Mouse (Mus musculus) MEL (cell line): ENCODE results near the gene Gcm1. TPM values are rescaled to one million over a fixed set of nuclear protein-coding genes. Genes with fewer than 3 reads are reported as not detected.

ENCODE experiments used
- DNase-seq: peaks from one replicate; pipeline ENCODE4 v3.0.0; 2011; ENCODE audit warnings: low read depth, low spot score
- H3K27ac ChIP-seq: 2 replicates; pipeline ENCODE4 v1.5.1; 2012; ENCODE audit warnings: low read depth, mild to moderate bottlenecking, control low read depth, low read length, moderate library complexity; ENCODE audit not compliant: control insufficient read depth
- H3K27me3 ChIP-seq, 2 experiments: fragments of 150-350 bp in 1 of 2; sonication (generic) in 1 of 2; 2 replicates each; pipeline ENCODE4 v1.6.1; 2012; ENCODE audit warnings: low read length in 2 of 2, mild to moderate bottlenecking in 2 of 2, improper control_type of control experiment in 1 of 2, moderate library complexity in 1 of 2; ENCODE audit not compliant: insufficient read depth in 2 of 2, control insufficient read depth in 1 of 2
- H3K36me3 ChIP-seq, 2 experiments: 2 replicates each; pipeline ENCODE4 v1.6.1; 2012 to 2014; ENCODE audit warnings: low read length in 2 of 2, improper control_type of control experiment in 1 of 2, inconsistent platforms in 1 of 2, mild to moderate bottlenecking in 1 of 2; ENCODE audit not compliant: insufficient read depth in 2 of 2, control insufficient read depth in 1 of 2
- H3K4me1 ChIP-seq, 2 experiments: fragments of 150-350 bp in 1 of 2; sonication (generic) in 1 of 2; 2 replicates each; pipeline ENCODE4 v1.6.1; 2012; ENCODE audit warnings: low read length in 2 of 2, improper control_type of control experiment in 1 of 2, mild to moderate bottlenecking in 1 of 2; ENCODE audit not compliant: insufficient read depth in 2 of 2, control insufficient read depth in 1 of 2
- H3K4me3 ChIP-seq, 2 experiments: fragments of 150-350 bp in 1 of 2; sonication (generic) in 1 of 2; 2 replicates each; pipeline ENCODE4 v1.5.1; 2012; ENCODE audit warnings: low read depth in 2 of 2, low read length in 2 of 2, mild to moderate bottlenecking in 2 of 2, moderate library complexity in 2 of 2, control low read depth in 1 of 2, improper control_type of control experiment in 1 of 2; ENCODE audit not compliant: control insufficient read depth in 1 of 2, insufficient read depth in 1 of 2
- H3K79me2 ChIP-seq: 2 replicates; pipeline ENCODE4 v1.6.1; 2012; ENCODE audit warnings: mild to moderate bottlenecking, low read length, moderate library complexity; ENCODE audit not compliant: control insufficient read depth, poor library complexity, insufficient read depth
- H3K9ac ChIP-seq: 2 replicates; pipeline ENCODE4 v1.6.1; 2012; ENCODE audit warnings: low read depth, mild to moderate bottlenecking, control low read depth, low read length, moderate library complexity; ENCODE audit not compliant: control insufficient read depth, poor library complexity, severe bottlenecking
- H3K9me3 ChIP-seq: fragments of 150-350 bp; sonication (generic); replicated peaks from 2 replicates; pipeline ENCODE4 v1.6.1; 2012; ENCODE audit warnings: mild to moderate bottlenecking, low read length, improper control_type of control experiment, moderate library complexity; ENCODE audit not compliant: insufficient read depth
- BHLHE40 ChIP-seq: IDR thresholded peaks from 2 replicates; pipeline ENCODE4 v1.6.1; 2012; ENCODE audit warnings: low read depth, mild to moderate bottlenecking, inconsistent platforms, low read length, improper control_type of control experiment, borderline replicate concordance
- CHD2 ChIP-seq: IDR thresholded peaks from 2 replicates; pipeline ENCODE4 v1.6.1; 2011; ENCODE audit warnings: low read length, improper control_type of control experiment
- CTCF ChIP-seq, 3 experiments: IDR thresholded peaks in 2 of 3; conservative IDR thresholded peaks in 1 of 3; 2 replicates each; pipeline ENCODE4 v1.5.1; 2011 to 2012; ENCODE audit warnings: low read length in 3 of 3, low read depth in 2 of 3, mild to moderate bottlenecking in 2 of 3, improper control_type of control experiment in 1 of 3, inconsistent platforms in 1 of 3, mixed read lengths in 1 of 3, moderate library complexity in 1 of 3; ENCODE audit not compliant: control insufficient read depth in 1 of 3, insufficient read depth in 1 of 3, poor library complexity in 1 of 3, severe bottlenecking in 1 of 3
- ELF1 ChIP-seq: IDR thresholded peaks from 2 replicates; pipeline ENCODE4 v1.6.1; 2014; ENCODE audit warnings: low read depth, mild to moderate bottlenecking, inconsistent platforms, low read length, improper control_type of control experiment, moderate library complexity
- GABPA ChIP-seq: IDR thresholded peaks from 2 replicates; pipeline ENCODE4 v1.6.1; 2012; ENCODE audit warnings: low read depth, mild to moderate bottlenecking, inconsistent platforms, low read length, improper control_type of control experiment, moderate library complexity
- HCFC1 ChIP-seq: IDR thresholded peaks from 2 replicates; pipeline ENCODE4 v1.6.1; 2012; ENCODE audit warnings: low read depth, mild to moderate bottlenecking, inconsistent platforms, low read length, improper control_type of control experiment, moderate library complexity
- MAX ChIP-seq: IDR thresholded peaks from 2 replicates; pipeline ENCODE4 v1.6.1; 2011; ENCODE audit warnings: low read length, improper control_type of control experiment
- MAZ ChIP-seq: IDR thresholded peaks from 2 replicates; pipeline ENCODE4 v1.6.1; 2012; ENCODE audit warnings: low read depth, mild to moderate bottlenecking, inconsistent platforms, low read length, improper control_type of control experiment
- MEF2A ChIP-seq: IDR thresholded peaks from 2 replicates; pipeline ENCODE4 v1.6.1; 2014; ENCODE audit warnings: low read depth, mild to moderate bottlenecking, inconsistent platforms, low read length, improper control_type of control experiment; ENCODE audit not compliant: poor library complexity, insufficient replicate concordance, severe bottlenecking; ENCODE audit errors: extremely low read depth
- MYC ChIP-seq: IDR thresholded peaks from 2 replicates; pipeline ENCODE4 v1.6.1; 2011; ENCODE audit warnings: low read depth, mild to moderate bottlenecking, low read length, improper control_type of control experiment, moderate library complexity
- NRF1 ChIP-seq: IDR thresholded peaks from 2 replicates; pipeline ENCODE4 v1.6.1; 2014; ENCODE audit warnings: low read depth, mild to moderate bottlenecking, inconsistent platforms, low read length, improper control_type of control experiment, moderate library complexity; ENCODE audit not compliant: poor library complexity, insufficient read depth, severe bottlenecking
- POLR2A ChIP-seq, 2 experiments: IDR thresholded peaks; 2 replicates each; pipeline ENCODE4 v1.6.1; 2011 to 2012; ENCODE audit warnings: low read length in 2 of 2, mild to moderate bottlenecking in 2 of 2, control low read depth in 1 of 2, improper control_type of control experiment in 1 of 2, low read depth in 1 of 2, moderate library complexity in 1 of 2; ENCODE audit not compliant: control insufficient read depth in 1 of 2, insufficient read depth in 1 of 2, poor library complexity in 1 of 2
- POLR2AphosphoS2 ChIP-seq: IDR thresholded peaks from 2 replicates; pipeline ENCODE4 v1.6.1; 2011; ENCODE audit warnings: low read length, improper control_type of control experiment
- POLR2AphosphoS5 ChIP-seq: IDR thresholded peaks from 2 replicates; pipeline ENCODE4 v1.6.1; 2012; ENCODE audit warnings: low read depth, borderline replicate concordance, mild to moderate bottlenecking, inconsistent platforms, low read length, moderate library complexity, mixed read lengths
- SIN3A ChIP-seq: IDR thresholded peaks from 2 replicates; pipeline ENCODE4 v1.6.1; 2012; ENCODE audit warnings: low read length, improper control_type of control experiment, inconsistent platforms
- SMC3 ChIP-seq: IDR thresholded peaks from 2 replicates; pipeline ENCODE4 v1.6.1; 2011; ENCODE audit warnings: low read depth, low read length, improper control_type of control experiment
- TAL1 ChIP-seq: IDR thresholded peaks from 2 replicates; pipeline ENCODE4 v1.6.1; 2012; ENCODE audit warnings: mild to moderate bottlenecking, inconsistent platforms, low read length, moderate library complexity, mixed read lengths
- TBP ChIP-seq: IDR thresholded peaks from 2 replicates; pipeline ENCODE4 v1.8.0; 2011; ENCODE audit warnings: low read depth, low read length, improper control_type of control experiment
- TCF12 ChIP-seq: IDR thresholded peaks from 2 replicates; pipeline ENCODE4 v1.6.1; 2014; ENCODE audit warnings: low read depth, mild to moderate bottlenecking, inconsistent platforms, low read length, improper control_type of control experiment, moderate library complexity
- UBTF ChIP-seq: IDR thresholded peaks from 2 replicates; pipeline ENCODE4 v1.6.1; 2012; ENCODE audit warnings: low read depth, mild to moderate bottlenecking, inconsistent platforms, low read length, improper control_type of control experiment, moderate library complexity, borderline replicate concordance; ENCODE audit not compliant: insufficient read depth
- USF1 ChIP-seq: IDR thresholded peaks from 2 replicates; pipeline ENCODE4 v1.6.1; 2014; ENCODE audit warnings: low read depth, mild to moderate bottlenecking, inconsistent platforms, low read length, improper control_type of control experiment, moderate library complexity
- ZNF384 ChIP-seq: IDR thresholded peaks from 2 replicates; pipeline ENCODE4 v1.6.1; 2012; ENCODE audit warnings: low read depth, mild to moderate bottlenecking, inconsistent platforms, low read length, improper control_type of control experiment
- polyA plus RNA-seq, 2 experiments: library from polyadenylated mRNA; stranded (reverse) in 1 of 2; unstranded in 1 of 2; fragments of >175 nt in 1 of 2; fragments of >200 nt in 1 of 2; gene quantifications; 2 replicates each; pipeline versions ENCODE4 v1.2.1 to v1.2.4; 2012; ENCODE audit warnings: low replicate concordance in 2 of 2, low read depth in 1 of 2; ENCODE audit not compliant: insufficient read length in 2 of 2, insufficient read depth in 1 of 2, missing spikeins in 1 of 2
- total RNA-seq: library from RNA; depleted of rRNA; stranded (reverse); fragments of 300-350 nt; gene quantifications from 2 replicates; pipeline ENCODE4 v1.2.3, GENCODE M21; 2012

Gcm1 gene
- total and polyA plus RNA-seq, 3 experiments, result not detected

DNA sequence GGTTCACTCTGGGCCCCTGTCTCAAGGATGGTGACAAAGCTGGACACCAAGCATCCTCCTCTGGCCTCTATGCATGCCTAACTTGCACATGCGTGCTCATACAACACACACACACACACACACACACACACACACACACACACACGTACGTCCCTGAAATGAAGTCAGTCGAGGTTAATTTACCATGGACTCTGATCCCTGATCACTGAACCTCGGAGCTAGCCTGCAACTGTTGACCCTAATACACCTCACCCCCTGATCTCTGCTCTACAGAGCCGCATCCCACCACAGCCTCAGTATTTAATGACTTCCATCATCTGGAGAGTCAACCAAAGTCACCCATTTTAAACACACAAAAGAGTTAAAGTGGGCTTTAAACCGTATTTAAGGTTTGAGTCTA, 35.9 kb upstream of the Gcm1 start:
- no peak overlapping the region for H3K4me3 ChIP-seq
- no peak for DNase-seq
- H3K36me3 ChIP-seq, result no peaks in the 10 kb centered on the region
- H3K27ac ChIP-seq, result no peak overlapping the region
- peaks cover 7 to 11% of the 10 kb centered on the region in 2 experiments for H3K27me3 ChIP-seq
- H3K9me3 ChIP-seq, result no peaks in the 10 kb centered on the region
- no peaks in the 10 kb centered on the region for H3K79me2 ChIP-seq
- TF ChIP-seq POLR2AphosphoS5 (no peak), CHD2 (no peak), MEF2A (no peak), BHLHE40 (no peak), TAL1 (no peak)
- H3K9ac ChIP-seq, result no peak overlapping the region
- H3K4me1 ChIP-seq, result no peaks in the 10 kb centered on the region

DNA sequence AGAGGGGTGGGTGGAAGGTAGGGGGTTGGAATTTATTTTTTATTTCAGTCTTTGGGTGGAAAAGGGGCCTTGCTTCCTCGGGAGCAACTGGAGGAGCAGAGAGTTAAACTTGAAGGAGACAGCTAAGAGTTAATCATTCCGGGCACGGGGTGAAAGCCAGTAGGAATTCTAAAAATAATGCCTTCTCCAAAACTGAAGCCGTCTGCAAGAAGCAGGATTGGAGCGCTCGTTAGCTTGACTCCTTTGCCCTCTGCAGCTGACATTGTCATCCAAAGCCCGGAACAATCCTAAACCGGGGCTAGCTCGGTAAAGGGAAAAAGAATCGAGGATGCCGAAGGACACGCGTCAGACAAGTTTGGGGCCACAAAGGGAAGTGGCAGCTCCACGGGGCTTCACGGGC, 35.4 kb upstream of the Gcm1 start:
- H3K9me3 ChIP-seq, result no peaks in the 10 kb centered on the region
- DNase-seq, result no peak
- H3K27ac ChIP-seq, result no peak overlapping the region
- H3K4me1 ChIP-seq, result no peaks in the 10 kb centered on the region
- no peak overlapping the region for H3K4me3 ChIP-seq
- peaks cover 7 to 13% of the 10 kb centered on the region in 2 experiments for H3K27me3 ChIP-seq
- H3K36me3 ChIP-seq, result no peaks in the 10 kb centered on the region
- H3K79me2 ChIP-seq, result no peaks in the 10 kb centered on the region
- H3K9ac ChIP-seq, result no peak overlapping the region
- no peak for TF ChIP-seq BHLHE40
- TF ChIP-seq MYC, result no peak
- no peak for TF ChIP-seq TAL1
- TF ChIP-seq MEF2A, result no peak
- no peak for TF ChIP-seq SIN3A
- TF ChIP-seq SMC3, result no peak
- TF ChIP-seq ELF1, result no peak
- TF ChIP-seq POLR2A (IDR thresholded peaks at IDR 0.05; ENCODE audit: control insufficient read depth in 1 of 2, insufficient read depth in 1 of 2, low read depth in 1 of 2, low read length in 2 of 2, poor library complexity in 1 of 2), result no peak
- TF ChIP-seq NRF1, result no peak
- TF ChIP-seq USF1, result no peak
- TF ChIP-seq CTCF (IDR thresholded peaks at IDR 0.05 in 2 of 3, conservative IDR thresholded peaks at IDR 0.05 in 1 of 3; ENCODE audit: control insufficient read depth in 1 of 3, insufficient read depth in 1 of 3, low read depth in 2 of 3, low read length in 3 of 3, poor library complexity in 1 of 3, severe bottlenecking in 1 of 3), result no peak
- TF ChIP-seq MAX, result no peak
- no peak for TF ChIP-seq GABPA
- no peak for TF ChIP-seq TCF12
- no peak for TF ChIP-seq HCFC1
- TF ChIP-seq TBP, result no peak
- no peak for TF ChIP-seq POLR2AphosphoS2
- TF ChIP-seq UBTF, result no peak
- TF ChIP-seq MAZ, result no peak
- no peak for TF ChIP-seq ZNF384
